Mouse (Mus musculus) C2C12 (cell line): ENCODE data around the gene Snx29.

Source experiments
- CEBPB ChIP-seq: IDR thresholded peaks from one replicate; pipeline ENCODE4 v1.6.1; 2011; ENCODE audit warnings: low read depth, mild to moderate bottlenecking, control low read depth, moderate library complexity
- CTCF ChIP-seq: IDR thresholded peaks from one replicate; pipeline ENCODE4 v1.5.1; 2011; ENCODE audit not compliant: control insufficient read depth, insufficient read depth, insufficient read length
- FOSL1 ChIP-seq: IDR thresholded peaks from one replicate; pipeline ENCODE4 v1.8.0; 2011; ENCODE audit warnings: mild to moderate bottlenecking, low read length; ENCODE audit not compliant: poor library complexity, insufficient read depth, severe bottlenecking
- MAX ChIP-seq: IDR thresholded peaks from one replicate; pipeline ENCODE4 v1.6.1; 2011; ENCODE audit warnings: mild to moderate bottlenecking, control low read depth
- MYOD1 ChIP-seq: IDR thresholded peaks from one replicate; pipeline ENCODE4 v1.6.1; 2011; ENCODE audit warnings: low read depth; ENCODE audit not compliant: control insufficient read depth, insufficient read length
- MYOG ChIP-seq: IDR thresholded peaks from one replicate; pipeline ENCODE4 v1.6.1; 2011; ENCODE audit not compliant: control insufficient read depth, insufficient read length; ENCODE audit errors: extremely low read depth
- USF1 ChIP-seq: IDR thresholded peaks from one replicate; pipeline ENCODE4 v1.6.1; 2011; ENCODE audit warnings: low read depth, mild to moderate bottlenecking, control low read depth, moderate library complexity

GRCm38 (mm10) chr16:11386221-11386620 is 63.5 kb downstream of the Snx29 start:
- TF ChIP-seq MYOD1, result no peak
- TF ChIP-seq CEBPB, result no peak
- TF ChIP-seq CTCF, result no peak
- TF ChIP-seq MAX, result no peak
- TF ChIP-seq USF1, result no peak
- no peak for TF ChIP-seq FOSL1
- no peak for TF ChIP-seq MYOG
